Mouse (Mus musculus): ENCODE measurements around the gene Nrl.

- TF ChIP-seq EP300 (IDR thresholded peaks at IDR 0.05; ENCODE audit: low read depth) (no peak), CTCF (IDR thresholded peaks at IDR 0.05; ENCODE audit: low read depth) (peak; percentile 38)
Observed at GRCm38 (mm10) chr14:55565748-55566147, 41.0 kb upstream of the Nrl start.
